Mouse (Mus musculus) telencephalon, adult 2 months (tissue): Measurements from ENCODE around the gene Zfp616.

Experiments used
- DNase-seq: peaks from one replicate; pipeline ENCODE4 v3.0.0-alpha.2; 2011; ENCODE audit warnings: low read depth, low spot score

Gene Zfp616

DNA sequence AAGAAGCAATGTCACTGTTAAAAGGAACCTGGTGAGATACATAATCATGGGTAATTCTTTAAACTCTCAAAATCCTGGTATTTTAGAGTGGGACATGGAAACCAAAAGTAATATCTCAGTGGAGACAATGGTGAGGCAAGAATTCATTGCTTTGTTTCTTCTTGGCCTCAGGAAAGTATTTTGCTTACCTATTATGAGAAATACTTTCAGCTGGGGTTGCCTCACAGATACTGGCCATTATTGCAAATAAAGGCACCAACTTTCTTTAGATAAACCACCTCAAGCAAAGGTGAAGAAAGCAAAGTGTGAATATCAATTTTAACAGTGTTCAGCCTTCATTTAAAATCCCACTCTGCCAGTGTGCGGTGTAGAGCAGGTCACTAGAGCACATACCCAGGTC is at the start of gene Zfp616:
TSS of gene Zfp616 (plus strand) at position 301 of the 400 bp plus-strand sequence.
- no peak for DNase-seq

DNA sequence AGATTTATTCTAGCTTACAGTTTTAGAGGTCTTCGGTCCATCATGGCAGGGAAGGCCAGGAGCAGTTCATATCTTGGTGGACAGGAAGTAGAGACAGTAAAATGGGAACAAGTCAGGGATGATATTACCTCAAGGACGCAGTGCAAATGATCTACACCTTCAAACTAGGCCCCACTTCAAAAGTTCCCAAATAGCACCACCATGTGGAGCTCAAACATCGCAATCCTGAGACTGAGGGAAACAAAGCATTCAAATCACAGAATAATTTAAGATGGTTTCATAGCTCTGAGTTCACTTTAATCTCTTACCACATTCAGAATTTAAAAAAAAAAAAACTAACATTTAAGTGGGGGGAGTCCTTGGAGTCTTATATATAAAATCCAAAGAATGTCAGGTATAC is 18.4 kb upstream of the Zfp616 start:
- DNase-seq, result no peak

DNA sequence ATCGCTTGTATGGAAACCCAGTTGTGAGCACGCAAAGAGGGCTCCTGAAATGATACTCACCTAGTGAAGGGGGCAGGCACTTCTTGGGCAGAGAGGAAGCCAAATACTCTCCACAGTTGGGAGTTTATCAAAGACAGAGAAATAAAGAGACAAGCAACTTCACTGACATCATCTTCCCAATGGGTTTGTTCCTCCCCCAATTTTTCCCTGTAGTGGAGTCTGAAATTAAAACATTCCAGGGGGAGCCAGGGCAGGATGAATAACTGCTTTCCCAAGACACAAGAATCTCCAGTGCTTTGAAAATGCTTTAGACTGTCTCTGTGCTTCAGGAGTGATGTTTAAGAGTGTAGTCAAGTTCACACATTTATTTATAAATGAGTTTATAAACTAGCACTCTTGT is 13.3 kb upstream of the Zfp616 start, which contains the start of the genes Olfr139 and Olfr399:
TSS of gene Olfr139 (minus strand) at position 101 of the 400 bp plus-strand sequence.
TSS of gene Olfr399 (minus strand) at position 165 of the 400 bp plus-strand sequence.
- no peak for DNase-seq

DNA sequence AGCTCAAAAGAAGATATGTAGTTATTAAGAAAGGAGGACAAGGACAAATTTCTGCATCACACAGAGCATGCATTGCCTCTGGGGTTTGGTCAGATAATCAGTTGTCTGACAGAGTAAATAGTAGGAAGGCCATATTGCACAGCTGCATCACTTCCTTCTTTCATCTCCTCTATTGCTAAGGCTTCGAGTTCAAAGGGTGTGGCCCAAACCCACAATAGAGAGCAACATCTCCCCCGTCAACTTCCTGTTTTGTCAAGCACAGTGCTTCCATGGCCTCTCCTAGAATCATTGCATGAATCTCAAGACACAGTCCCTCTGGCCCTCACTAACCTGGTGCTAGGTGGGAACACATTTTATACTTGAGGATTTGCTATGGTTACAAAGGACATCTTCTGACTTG is 31.0 kb downstream of the Zfp616 start:
- no peak for DNase-seq

DNA sequence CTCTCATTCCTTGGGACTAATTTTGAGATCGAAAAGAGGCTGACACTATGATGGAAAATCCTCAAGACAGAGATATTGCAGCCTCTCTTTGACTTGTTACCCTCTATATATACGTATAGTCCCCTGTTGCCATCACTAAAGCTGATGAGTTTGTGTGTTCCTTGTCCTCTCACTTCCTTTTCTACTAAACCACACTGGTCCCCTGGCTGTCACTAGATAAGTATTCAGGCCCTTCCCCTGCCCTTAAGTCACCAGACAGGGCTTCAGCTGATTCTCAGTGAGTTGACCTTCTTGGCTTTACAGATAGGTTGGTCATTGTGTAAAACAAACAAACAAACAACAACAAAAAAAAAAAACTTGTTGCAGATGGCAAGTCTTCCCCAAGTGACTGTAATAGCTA is 31.8 kb downstream of the Zfp616 start:
- DNase-seq, result no peak

DNA sequence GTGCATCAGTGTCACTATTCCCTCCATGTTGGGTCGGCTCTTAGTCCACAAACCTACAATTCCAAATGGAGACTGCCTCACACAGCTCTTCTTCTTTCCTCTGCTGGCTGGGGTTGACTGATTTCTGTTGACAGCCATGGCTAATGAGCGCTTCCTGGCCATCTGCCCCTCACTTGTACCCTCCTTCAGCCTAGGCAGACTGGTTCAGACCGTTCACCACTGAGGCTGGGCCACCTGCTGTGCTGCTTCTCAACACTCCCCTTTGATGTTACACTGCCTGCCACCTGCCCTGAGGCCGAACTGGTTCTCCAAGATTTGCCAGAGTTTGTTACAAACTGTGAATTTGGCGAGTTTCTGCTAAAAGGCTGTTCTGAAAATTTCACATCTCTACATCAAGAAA is 35.3 kb downstream of the Zfp616 start:
- no peak for DNase-seq

DNA sequence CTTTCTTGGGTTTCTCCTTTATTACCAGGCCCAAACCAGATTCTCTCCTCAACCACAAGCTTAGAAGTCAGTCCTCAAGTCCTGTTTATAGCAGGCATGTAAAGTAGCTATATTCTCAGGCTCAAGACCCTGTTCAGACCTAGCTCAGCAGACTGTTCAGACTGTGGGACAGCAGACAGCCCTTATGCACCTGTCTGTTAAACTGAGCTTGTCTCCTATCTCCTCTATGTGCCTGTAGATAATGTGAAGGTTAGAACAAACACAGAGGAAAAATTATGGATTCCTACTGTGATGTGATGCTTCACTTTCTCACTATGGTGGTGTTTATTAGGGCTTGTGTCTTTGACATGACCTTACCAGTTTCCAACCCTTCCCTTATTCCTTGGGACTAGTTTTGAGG is 43.7 kb downstream of the Zfp616 start, which contains the start of gene Olfr401:
TSS of gene Olfr401 (plus strand) at position 301 of the 400 bp plus-strand sequence.
- no peak for DNase-seq
